Mouse (Mus musculus) myocyte (in vitro differentiated cells): ENCODE data around the gene Cask. TPM values are rescaled to one million over a fixed set of nuclear protein-coding genes. Genes with fewer than 3 reads are reported as not detected.

ENCODE experiments used
- H3K27me3 ChIP-seq: one replicate; pipeline ENCODE4 v1.6.1; 2011; ENCODE audit not compliant: control insufficient read depth, insufficient read depth, insufficient read length
- H3K36me3 ChIP-seq: one replicate; pipeline ENCODE4 v1.6.1; 2011; ENCODE audit not compliant: control insufficient read depth, insufficient read depth
- H3K4me2 ChIP-seq: one replicate; pipeline ENCODE4 v1.6.1; 2011; ENCODE audit warnings: low read depth, control low read depth
- H3K4me3 ChIP-seq: one replicate; pipeline ENCODE4 v1.5.1; 2011; ENCODE audit warnings: mild to moderate bottlenecking, control low read depth, moderate library complexity
- H3K79me2 ChIP-seq: one replicate; pipeline ENCODE4 v1.6.1; 2011; ENCODE audit not compliant: control insufficient read depth, insufficient read depth
- H3ac ChIP-seq: one replicate; pipeline ENCODE4 v1.6.1; 2011; ENCODE audit not compliant: control insufficient read depth, insufficient read length
- CEBPB ChIP-seq: IDR thresholded peaks from 2 replicates; pipeline ENCODE4 v1.6.1; 2011; ENCODE audit warnings: mild to moderate bottlenecking, moderate library complexity; ENCODE audit not compliant: poor library complexity, insufficient read depth, severe bottlenecking
- E2F4 ChIP-seq: IDR thresholded peaks from one replicate; pipeline ENCODE4 v1.6.1; 2011; ENCODE audit warnings: mild to moderate bottlenecking, control low read depth, moderate library complexity; ENCODE audit not compliant: insufficient read depth
- MAX ChIP-seq: IDR thresholded peaks from one replicate; pipeline ENCODE4 v1.6.1; 2011; ENCODE audit warnings: low read depth, mild to moderate bottlenecking, control low read depth
- MYOD1 ChIP-seq, 3 experiments: IDR thresholded peaks; one replicate each; pipeline ENCODE4 v1.6.1; 2011; ENCODE audit warnings: control low read depth in 2 of 3, low read depth in 2 of 3, mild to moderate bottlenecking in 2 of 3, moderate library complexity in 1 of 3; ENCODE audit not compliant: insufficient read length in 2 of 3, control insufficient read depth in 1 of 3
- MYOG ChIP-seq, 3 experiments: IDR thresholded peaks; one replicate each; pipeline ENCODE4 v1.6.1; 2011; ENCODE audit warnings: control low read depth in 2 of 3, low read depth in 2 of 3, mild to moderate bottlenecking in 2 of 3; ENCODE audit not compliant: insufficient read length in 2 of 3, control insufficient read depth in 1 of 3, insufficient read depth in 1 of 3
- POLR2A ChIP-seq: IDR thresholded peaks from one replicate; pipeline ENCODE4 v1.6.1; 2011; ENCODE audit warnings: low read depth, mild to moderate bottlenecking, control low read depth, moderate library complexity; ENCODE audit not compliant: insufficient read length
- POLR2AphosphoS2 ChIP-seq: IDR thresholded peaks from one replicate; pipeline ENCODE4 v1.6.1; 2011; ENCODE audit warnings: low read depth, control low read depth; ENCODE audit not compliant: insufficient read length
- REST ChIP-seq: IDR thresholded peaks from one replicate; pipeline ENCODE4 v1.6.1; 2011; ENCODE audit warnings: mild to moderate bottlenecking, control low read depth, moderate library complexity; ENCODE audit not compliant: insufficient read depth, insufficient read length
- SRF ChIP-seq: IDR thresholded peaks from one replicate; pipeline ENCODE4 v1.6.1; 2011; ENCODE audit warnings: low read depth; ENCODE audit not compliant: control insufficient read depth, insufficient read length
- TCF12 ChIP-seq: IDR thresholded peaks from one replicate; pipeline ENCODE4 v1.6.1; 2011; ENCODE audit warnings: mild to moderate bottlenecking, control low read depth; ENCODE audit not compliant: poor library complexity, insufficient read depth, severe bottlenecking
- TCF3 ChIP-seq: IDR thresholded peaks from one replicate; pipeline ENCODE4 v1.6.1; 2011; ENCODE audit warnings: low read depth, control low read depth; ENCODE audit not compliant: insufficient read length
- USF1 ChIP-seq: IDR thresholded peaks from one replicate; pipeline ENCODE4 v1.6.1; 2011; ENCODE audit warnings: low read depth, mild to moderate bottlenecking, control low read depth, moderate library complexity
- polyA plus RNA-seq: library from polyadenylated mRNA; unstranded; fragments of >200 nt; fragmentation: generic; extraction: Trizol; gene quantifications from one replicate; pipeline ENCODE4 v1.2.1, GENCODE M21; 2012; ENCODE audit warnings: missing spikeins

Gene Cask
- polyA plus RNA-seq, 1 experiment, result 12.0 TPM

DNA sequence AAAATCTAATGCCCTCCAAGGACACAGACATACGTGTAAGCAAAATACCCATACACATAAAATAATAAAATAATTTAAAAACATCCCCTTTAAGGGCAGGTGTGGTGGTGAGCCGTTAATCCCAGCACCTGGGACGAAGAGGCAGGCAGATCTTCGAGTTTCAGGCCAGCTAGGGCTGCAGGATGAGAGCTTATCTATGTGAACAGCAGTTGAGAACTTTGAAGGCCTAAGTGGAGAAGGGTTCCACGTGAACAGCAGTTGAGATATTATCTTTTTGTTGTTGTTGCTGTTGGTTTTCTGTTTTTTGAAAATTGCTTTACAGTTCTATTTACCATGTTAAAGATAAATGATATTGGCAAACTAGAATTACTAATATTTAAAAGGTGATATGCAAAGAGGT is 182.3 kb downstream of the Cask start:
- no peaks in the 10 kb centered on the region for H3K36me3 ChIP-seq
- H3K4me2 ChIP-seq, result no peak overlapping the region
- no peaks in the 10 kb centered on the region for H3K27me3 ChIP-seq
- no peak overlapping the region for H3ac ChIP-seq
- no peak for TF ChIP-seq USF1
- H3K4me3 ChIP-seq, result no peak overlapping the region
- no peaks in the 10 kb centered on the region for H3K79me2 ChIP-seq

DNA sequence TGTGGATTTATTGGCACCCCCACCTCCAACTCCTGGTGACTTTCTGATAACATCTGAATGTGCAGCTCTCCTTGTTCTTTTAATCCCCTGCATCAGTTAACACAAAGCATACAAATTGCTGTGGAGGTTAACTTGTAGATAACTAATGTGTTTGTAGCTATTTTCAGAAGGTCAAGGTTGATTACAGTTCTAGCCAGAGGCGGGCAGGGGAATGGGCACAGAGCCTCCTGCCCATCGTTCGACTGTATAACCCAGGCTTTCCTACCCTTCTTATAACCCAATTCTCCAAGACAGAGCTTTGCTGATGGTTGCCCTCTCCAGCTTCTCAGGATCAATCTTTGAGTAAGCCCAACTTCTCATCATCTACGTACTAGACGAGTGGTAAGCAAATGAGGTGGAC is 190.1 kb downstream of the Cask start, which contains the start of gene Gpr82:
Gene Gpr82 (plus strand): TSS at position 301 of the 400 bp plus-strand sequence.
- H3K36me3 ChIP-seq, result no peaks in the 10 kb centered on the region
- TF ChIP-seq MYOG (IDR thresholded peaks at IDR 0.05; ENCODE audit: control insufficient read depth in 1 of 3, insufficient read depth in 1 of 3, insufficient read length in 2 of 3, low read depth in 2 of 3) (no peak), POLR2A (no peak), TCF3 (no peak), E2F4 (no peak), SRF (no peak), TCF12 (no peak), POLR2AphosphoS2 (no peak), REST (no peak), MAX (no peak), USF1 (no peak), MYOD1 (IDR thresholded peaks at IDR 0.05; ENCODE audit: control insufficient read depth in 1 of 3, insufficient read length in 2 of 3, low read depth in 2 of 3) (no peak), CEBPB (no peak)
- H3ac ChIP-seq, result no peak within 1 kb of the TSS
- no peaks in the 10 kb centered on the region for H3K79me2 ChIP-seq
- no peak within 1 kb of the TSS for H3K4me2 ChIP-seq
- no peaks in the 10 kb centered on the region for H3K27me3 ChIP-seq
- H3K4me3 ChIP-seq, result no peak within 1 kb of the TSS

DNA sequence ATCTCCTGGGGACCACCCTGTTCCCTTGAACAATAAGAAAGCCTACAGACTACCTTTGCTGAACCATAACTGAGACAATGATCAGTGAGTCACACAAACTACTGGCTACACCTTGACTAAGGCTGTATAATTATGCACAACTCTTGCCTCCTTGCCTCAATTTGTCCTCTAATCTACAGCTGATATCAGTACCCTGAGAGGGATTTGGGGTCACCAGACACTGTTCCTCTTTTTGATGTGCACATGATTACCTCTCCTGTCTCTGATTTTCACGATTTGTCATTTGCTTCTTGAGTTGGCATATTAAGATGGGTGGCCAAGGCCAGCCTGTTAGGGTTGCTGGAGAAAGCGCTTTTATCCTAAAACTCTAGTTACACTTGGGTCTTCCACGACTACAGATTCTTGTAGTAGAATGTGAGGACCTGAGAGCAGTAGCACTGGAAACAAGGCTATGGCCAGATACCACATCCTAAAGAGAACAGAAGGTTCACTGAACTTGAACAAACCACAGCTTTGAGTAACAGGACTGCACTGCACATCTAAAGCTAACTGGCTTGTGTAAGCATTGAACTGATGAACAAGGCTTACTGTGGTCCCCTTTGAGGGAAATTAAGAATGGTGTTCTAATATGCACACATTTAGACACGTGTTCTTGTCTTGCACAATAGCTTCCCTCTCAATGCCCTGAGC is 191.8 kb downstream of the Cask start:
- Histone ChIP-seq H3ac (no peak overlapping the region), H3K4me2 (no peak overlapping the region), H3K36me3 (no peaks in the 10 kb centered on the region), H3K79me2 (no peaks in the 10 kb centered on the region), H3K27me3 (no peaks in the 10 kb centered on the region), H3K4me3 (no peak overlapping the region)
- TF ChIP-seq TCF3, result no peak
- TF ChIP-seq MYOG (IDR thresholded peaks at IDR 0.05; ENCODE audit: control insufficient read depth in 1 of 3, insufficient read depth in 1 of 3, insufficient read length in 2 of 3, low read depth in 2 of 3), result no peak
- TF ChIP-seq SRF, result no peak

DNA sequence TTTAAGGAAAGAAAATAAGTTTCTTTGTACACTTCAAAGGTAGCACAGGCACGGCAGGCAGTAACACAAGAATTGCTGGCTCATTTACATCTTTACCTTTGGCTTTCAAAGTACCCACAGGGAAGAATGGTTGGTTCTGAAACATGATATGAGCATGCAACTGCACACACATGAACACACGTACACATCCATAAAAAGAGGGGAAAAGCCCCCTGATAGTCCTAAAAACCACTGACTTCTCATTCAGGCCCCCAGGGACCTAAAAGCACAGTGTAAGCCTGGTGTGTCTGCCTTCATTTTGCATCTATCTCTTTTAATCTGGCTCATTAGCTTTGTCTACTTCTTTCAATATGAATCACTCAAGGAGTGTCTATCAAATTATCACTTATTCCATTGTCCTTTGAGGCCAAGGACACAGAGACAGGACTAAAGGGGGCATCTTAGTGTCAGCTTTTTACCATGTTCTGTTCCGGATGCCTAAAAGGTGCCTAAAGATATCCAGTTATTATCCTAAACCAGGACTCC is 192.5 kb downstream of the Cask start:
- no peak overlapping the region for H3K4me3 ChIP-seq
- H3K79me2 ChIP-seq, result no peaks in the 10 kb centered on the region
- H3K4me2 ChIP-seq, result no peak overlapping the region
- H3ac ChIP-seq, result no peak overlapping the region
- TF ChIP-seq MAX (no peak), USF1 (no peak), TCF12 (no peak), POLR2AphosphoS2 (no peak), MYOG (IDR thresholded peaks at IDR 0.05; ENCODE audit: control insufficient read depth in 1 of 3, insufficient read depth in 1 of 3, insufficient read length in 2 of 3, low read depth in 2 of 3) (no peak), CEBPB (no peak), MYOD1 (IDR thresholded peaks at IDR 0.05; ENCODE audit: control insufficient read depth in 1 of 3, insufficient read length in 2 of 3, low read depth in 2 of 3) (no peak), E2F4 (no peak)
- no peaks in the 10 kb centered on the region for H3K27me3 ChIP-seq
- no peaks in the 10 kb centered on the region for H3K36me3 ChIP-seq

DNA sequence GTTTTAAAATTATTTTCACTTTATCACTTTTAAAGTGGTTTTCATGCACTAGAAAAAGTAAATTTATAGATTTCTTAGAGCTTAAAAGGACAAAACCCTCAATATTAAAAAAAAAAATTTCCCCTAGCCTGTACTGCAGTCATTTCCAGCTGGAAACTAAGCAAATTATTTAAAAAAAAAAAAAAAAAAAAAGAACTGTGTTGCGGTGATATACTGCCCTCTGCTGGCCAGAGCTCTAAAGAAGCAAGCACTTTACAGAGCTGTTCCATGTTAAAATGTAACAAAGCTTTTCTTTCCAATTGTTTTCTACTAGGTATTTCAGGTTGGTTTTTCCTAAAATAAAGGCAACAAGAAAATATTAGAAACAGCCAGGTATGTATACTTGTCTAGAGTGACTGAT is 194.4 kb downstream of the Cask start:
- H3K4me3 ChIP-seq, result no peak overlapping the region
- TF ChIP-seq MYOD1 (IDR thresholded peaks at IDR 0.05; ENCODE audit: control insufficient read depth in 1 of 3, insufficient read length in 2 of 3, low read depth in 2 of 3) (no peak), TCF12 (no peak), MYOG (IDR thresholded peaks at IDR 0.05; ENCODE audit: control insufficient read depth in 1 of 3, insufficient read depth in 1 of 3, insufficient read length in 2 of 3, low read depth in 2 of 3) (no peak), TCF3 (no peak), E2F4 (no peak), SRF (no peak), POLR2A (no peak), MAX (no peak), USF1 (no peak), CEBPB (no peak), REST (no peak), POLR2AphosphoS2 (no peak)

More for the DNA sequence above, 194.4 kb downstream of the Cask start:
- Histone ChIP-seq H3K4me2 (no peak overlapping the region), H3ac (no peak overlapping the region), H3K79me2 (no peaks in the 10 kb centered on the region), H3K27me3 (no peaks in the 10 kb centered on the region), H3K36me3 (no peaks in the 10 kb centered on the region)
